ENCODE assay signal across 10 mouse cellular contexts in genomic region chr19:60340234-60340633, GRCm38 (mm10).
DNase-seq lines count a peak whose midpoint lies in the region; ATAC-seq and TF ChIP-seq lines count a peak whose summit lies in the region.
"Had no signal": no experiment of that assay in that cellular context is flagged by ENCODE, and none has a peak within 500 bp of the region (broad histone marks: within the 10 kb centered on the region; RNA-seq: fewer than 3 reads in every experiment).

No protein-coding gene starts in this region.

- H3K27ac ChIP-seq in forebrain, embryonic 14.5 days (ENCODE audit: low read depth, low read length): no peak overlapping the region
- H3K27ac ChIP-seq in forebrain, embryonic 12.5 days: no peak overlapping the region
- no peak overlapping the region for H3K27ac ChIP-seq in lung, postnatal 0 days (ENCODE audit: low read length)
- H3K27ac ChIP-seq in ES-E14 (ENCODE audit: insufficient read depth, low read depth, low read length, poor library complexity, severe bottlenecking): no peak overlapping the region
- no peak overlapping the region for H3K27ac ChIP-seq in midbrain, embryonic 15.5 days
- H3K27ac ChIP-seq: heart, embryonic 13.5 days had no signal

- peak; percentile 26; the same call in 1 of the 2 replicates for TF ChIP-seq CTCF in lung, postnatal 0 days (IDR thresholded peaks at IDR 0.05)

- H3K36me3 ChIP-seq in forebrain, embryonic 14.5 days (ENCODE audit: control insufficient read depth, insufficient read depth, low read length): no peaks in the 10 kb centered on the region
- no peaks in the 10 kb centered on the region for H3K36me3 ChIP-seq in forebrain, embryonic 12.5 days (replicated peaks)
- no peaks in the 10 kb centered on the region for H3K36me3 ChIP-seq in lung, postnatal 0 days (ENCODE audit: insufficient read depth, low read length)
- no peaks in the 10 kb centered on the region for H3K36me3 ChIP-seq in ES-E14 (ENCODE audit: control insufficient read depth, insufficient read depth, low read length, poor library complexity, severe bottlenecking)
- H3K36me3 ChIP-seq in midbrain, embryonic 15.5 days (replicated peaks): no peaks in the 10 kb centered on the region
- H3K36me3 ChIP-seq: heart, embryonic 13.5 days had no signal

- no peaks in the 10 kb centered on the region for H3K4me1 ChIP-seq in forebrain, embryonic 14.5 days (ENCODE audit: control insufficient read depth, insufficient read depth, low read length)
- H3K4me1 ChIP-seq in forebrain, embryonic 12.5 days: no peaks in the 10 kb centered on the region; the same call in 1 of the 2 replicates
- no peaks in the 10 kb centered on the region for H3K4me1 ChIP-seq in lung, postnatal 0 days (ENCODE audit: insufficient read depth, low read depth, low read length)
- no peaks in the 10 kb centered on the region for H3K4me1 ChIP-seq in ES-E14 (ENCODE audit: control insufficient read depth in 2 of 2, insufficient read depth in 2 of 2, low read length in 2 of 2, poor library complexity in 1 of 2)
- no peaks in the 10 kb centered on the region for H3K4me1 ChIP-seq in midbrain, embryonic 15.5 days
- H3K4me1 ChIP-seq: heart, embryonic 13.5 days had no signal

- no peaks in the 10 kb centered on the region for H3K9me3 ChIP-seq in forebrain, embryonic 14.5 days (replicated peaks; ENCODE audit: control insufficient read depth, low read length)
- no peaks in the 10 kb centered on the region for H3K9me3 ChIP-seq in forebrain, embryonic 12.5 days
- no peaks in the 10 kb centered on the region for H3K9me3 ChIP-seq in lung, postnatal 0 days (ENCODE audit: low read length)
- H3K9me3 ChIP-seq in ES-E14 (ENCODE audit: control insufficient read depth, insufficient read depth, low read depth, low read length): no peaks in the 10 kb centered on the region
- H3K9me3 ChIP-seq in midbrain, embryonic 15.5 days: no peaks in the 10 kb centered on the region
- H3K9me3 ChIP-seq: heart, embryonic 13.5 days had no signal

- TF ChIP-seq EP300 in lung, postnatal 0 days (IDR thresholded peaks at IDR 0.05): no peak

- no peaks in the 10 kb centered on the region for H3K27me3 ChIP-seq in forebrain, embryonic 14.5 days (replicated peaks; ENCODE audit: control insufficient read depth, insufficient read depth, low read length)
- H3K27me3 ChIP-seq in forebrain, embryonic 12.5 days: no peaks in the 10 kb centered on the region
- H3K27me3 ChIP-seq in lung, postnatal 0 days (replicated peaks; ENCODE audit: insufficient read depth, low read length): no peaks in the 10 kb centered on the region
- no peaks in the 10 kb centered on the region for H3K27me3 ChIP-seq in midbrain, embryonic 15.5 days (replicated peaks)
- H3K27me3 ChIP-seq: heart, embryonic 13.5 days had no signal

- no peak overlapping the region for H3K4me2 ChIP-seq in forebrain, embryonic 14.5 days (ENCODE audit: low read length)
- no peak overlapping the region for H3K4me2 ChIP-seq in forebrain, embryonic 12.5 days
- H3K4me2 ChIP-seq in lung, postnatal 0 days (replicated peaks; ENCODE audit: low read depth, low read length): no peak overlapping the region
- H3K4me2 ChIP-seq in midbrain, embryonic 15.5 days: no peak overlapping the region
- H3K4me2 ChIP-seq: heart, embryonic 13.5 days had no signal

- H3K9ac ChIP-seq in forebrain, embryonic 14.5 days (ENCODE audit: low read length): no peak overlapping the region
- H3K9ac ChIP-seq in forebrain, embryonic 12.5 days: no peak overlapping the region
- no peak overlapping the region for H3K9ac ChIP-seq in lung, postnatal 0 days (replicated peaks; ENCODE audit: low read depth)
- H3K9ac ChIP-seq in ES-E14 (ENCODE audit: insufficient read depth, low read depth, low read length, poor library complexity, severe bottlenecking): no peak overlapping the region
- no peak overlapping the region for H3K9ac ChIP-seq in midbrain, embryonic 15.5 days
- H3K9ac ChIP-seq: heart, embryonic 13.5 days had no signal

- DNase-seq in forebrain, embryonic 14.5 days (ENCODE audit: low spot score): peak; percentile 32
- DNase-seq in lung, postnatal 0 days (ENCODE audit: low spot score): no peak
- DNase-seq in lung, adult 18-20 months: no peak
- peak; percentile 62 for DNase-seq in ES-E14 (ENCODE audit: low read depth, low spot score)
- DNase-seq in mesoderm, embryonic 11.5 days (ENCODE audit: low read depth, low spot score): peak; percentile 44
- no peak for DNase-seq in frontal cortex, postnatal 36 days (ENCODE audit: low spot score in 2 of 2)
- DNase-seq: cerebellum, adult 9-11 months had no signal

- 83% methylated on average over 6 of the region's 6 CpGs for WGBS in forebrain, embryonic 14.5 days
- 83% methylated on average over 6 of the region's 6 CpGs for WGBS in forebrain, embryonic 12.5 days
- 83% methylated on average over 6 of the region's 6 CpGs for WGBS in lung, postnatal 0 days
- 90% methylated on average over 6 of the region's 6 CpGs for WGBS in midbrain, embryonic 15.5 days

- H3K4me3 ChIP-seq in forebrain, embryonic 14.5 days (ENCODE audit: low read depth, low read length): no peak overlapping the region
- no peak overlapping the region for H3K4me3 ChIP-seq in forebrain, embryonic 12.5 days (replicated peaks)
- no peak overlapping the region for H3K4me3 ChIP-seq in lung, postnatal 0 days (ENCODE audit: low read depth, low read length)
- no peak overlapping the region for H3K4me3 ChIP-seq in ES-E14 (ENCODE audit: insufficient read depth in 1 of 2, low read depth in 1 of 2, low read length in 2 of 2, poor library complexity in 1 of 2, severe bottlenecking in 1 of 2)
- H3K4me3 ChIP-seq in midbrain, embryonic 15.5 days: no peak overlapping the region
- H3K4me3 ChIP-seq: heart, embryonic 13.5 days had no signal

- in situ Hi-C loops in ES-E14 (cut with MboI; ENCODE audit: low sequenced_read_pairs in 2 of 2, unreplicated experiment in 2 of 2): loop anchor here in 1 of 2 experiments (25.0 kb wide), 1 partner anchor 928 kb away; no protein-coding TSS in a partner anchor

- ATAC-seq in forebrain, embryonic 14.5 days: no peak
- ATAC-seq in forebrain, embryonic 12.5 days (ENCODE audit: low FRiP score): no peak
- ATAC-seq in lung, postnatal 0 days: no peak
- no peak for ATAC-seq in midbrain, embryonic 15.5 days (replicated peaks)

TF ChIP-seq in ES-E14, 5 proteins besides CTCF, POLR2A, EP300 and RAD21:
- TF ChIP-seq ZC3H11A (IDR thresholded peaks at IDR 0.05; ENCODE audit: borderline replicate concordance, low read depth, low read length) (0 out of 2 replicates have a peak, but pooled peaks have one; percentile 5), MAFK (IDR thresholded peaks at IDR 0.05; ENCODE audit: insufficient read depth, low read depth, low read length) (no peak)

Comparison
In these comparisons a context has a peak if more than half of its experiments do, and no peak if none do; other contexts are left out.
1. DNase-seq: peak in forebrain, embryonic 14.5 days (single experiment), ES-E14 (single experiment) and mesoderm, embryonic 11.5 days (single experiment); none in lung, postnatal 0 days (single experiment), lung, adult 18-20 months (0 of 2) and frontal cortex, postnatal 36 days (0 of 2).